Mouse (Mus musculus) cerebellum, adult 2 months (tissue): ENCODE measurements around the gene Ankrd61.

Source experiments
- CTCF ChIP-seq: fragments of 200-500 bp; IDR thresholded peaks from 2 replicates; pipeline ENCODE4 v1.5.1; 2011; ENCODE audit warnings: low read depth, mild to moderate bottlenecking, control low read depth, low read length, moderate library complexity, borderline replicate concordance; ENCODE audit not compliant: insufficient read depth
- POLR2A ChIP-seq: fragments of 200-500 bp; IDR thresholded peaks from 2 replicates; pipeline ENCODE4 v1.6.1; 2011; ENCODE audit warnings: low read length, control low read depth, borderline replicate concordance; ENCODE audit not compliant: insufficient read depth

DNA sequence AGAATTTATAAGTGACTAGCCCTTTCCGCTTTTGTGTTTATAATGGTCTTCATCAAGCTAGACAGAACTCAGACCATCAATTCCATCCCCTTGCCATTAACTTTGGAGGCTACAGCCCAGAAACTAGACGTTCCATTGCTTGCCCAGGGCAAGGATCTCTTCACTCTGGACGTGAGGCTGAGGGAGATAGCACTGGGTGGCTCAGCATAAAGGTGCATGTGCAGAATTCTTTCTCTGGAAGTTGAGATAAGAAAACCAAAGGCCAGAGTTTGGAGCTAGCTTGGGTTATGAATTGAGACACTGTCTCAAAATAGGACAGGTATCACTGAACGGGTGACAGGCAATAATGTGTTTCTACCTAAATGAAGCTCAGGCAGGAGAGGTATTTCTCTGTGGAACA is 6.3 kb upstream of the Ankrd61 start:
- no peak for TF ChIP-seq CTCF
- TF ChIP-seq POLR2A, result no peak
